Comparison of ENCODE assay signal across 8 mouse cellular contexts in genomic region chr6:51362475-51363226, GRCm38 (mm10).
DNase-seq lines count a peak whose midpoint lies in the region; ATAC-seq lines count a peak whose summit lies in the region.

No protein-coding gene starts in this region.

- no peaks in the 10 kb centered on the region for H3K9me3 ChIP-seq in hindbrain, embryonic 13.5 days

- H3K4me2 ChIP-seq in hindbrain, embryonic 13.5 days = peak overlapping the region; percentile 41

- H3K9ac ChIP-seq in hindbrain, embryonic 13.5 days = no peak overlapping the region

- DNase-seq in MEL-GATA-1-ER (ENCODE audit: extremely low read depth, low read depth) = peak; percentile 80
- DNase-seq in cerebellum, adult 9-11 months = peak; percentile 55
- peak; percentile 68 to 83 for DNase-seq in frontal cortex, postnatal 14 days (ENCODE audit: low spot score in 2 of 2)
- DNase-seq in layer of hippocampus, postnatal 14 days (ENCODE audit: low spot score in 2 of 2) = peak; percentile 64 to 78
- DNase-seq in lung, postnatal 14 days = peak; percentile 91
- peak; percentile 46 for DNase-seq in retina, adult 2 months (ENCODE audit: low read depth, low spot score)
- DNase-seq in thymus, postnatal 25 days = peak; percentile 92

- H3K4me1 ChIP-seq in hindbrain, embryonic 13.5 days (replicated peaks) = peaks cover 6% of the 10 kb centered on the region

- H3K27me3 ChIP-seq in hindbrain, embryonic 13.5 days = no peaks in the 10 kb centered on the region

- WGBS in hindbrain, embryonic 13.5 days = 6% methylated on average over 15 of the region's 15 CpGs

- no peaks in the 10 kb centered on the region for H3K36me3 ChIP-seq in hindbrain, embryonic 13.5 days

- no peak overlapping the region for H3K27ac ChIP-seq in hindbrain, embryonic 13.5 days

- ATAC-seq in hindbrain, embryonic 13.5 days (ENCODE audit: low FRiP score) = peak; percentile 39; the same call in 1 of the 2 replicates

- H3K4me3 ChIP-seq in hindbrain, embryonic 13.5 days = no peak overlapping the region
